Mouse (Mus musculus) megakaryocyte-erythroid progenitor cell, adult 5 weeks (primary cell): ENCODE measurements around the gene Olfr287. TPM values are rescaled to one million over a fixed set of nuclear protein-coding genes. Genes with fewer than 3 reads are reported as not detected.

Source experiments
- polyA plus RNA-seq: library from polyadenylated mRNA; stranded (reverse); fragments of >175 nt; gene quantifications from 2 replicates; pipeline ENCODE4 v1.2.3, GENCODE M21; 2012

Gene Olfr287
- polyA plus RNA-seq = not detected in 2 replicates

GRCm38 (mm10) chr15:98220877-98221276 lies at the start of gene Olfr287, which contains the start of gene Gm44579:
Gene Olfr287 (minus strand): TSS chr15:98221056.
Gene Gm44579 (minus strand): TSS chr15:98220977.

GRCm38 (mm10) chr15:98257193-98257592 lies 36.3 kb upstream of the Olfr287 start, which contains the start of gene H1fnt:
Gene H1fnt (minus strand): TSS chr15:98257293.

GRCm38 (mm10) chr15:98234350-98234749 lies 13.5 kb upstream of the Olfr287 start, which contains the start of gene Olfr286:
Gene Olfr286 (minus strand): TSS chr15:98234450.

GRCm38 (mm10) chr15:98195442-98195841 lies 25.4 kb downstream of the Olfr287 start, which contains the start of gene Olfr288:
Gene Olfr288 (minus strand): TSS chr15:98195542.

GRCm38 (mm10) chr15:98166963-98167644 lies 53.8 kb downstream of the Olfr287 start, which contains the start of gene Ccdc184:
Gene Ccdc184 (plus strand): TSS chr15:98167158.

GRCm38 (mm10) chr15:98165525-98165924 lies 55.3 kb downstream of the Olfr287 start, which contains the start of gene Asb8:
Gene Asb8 (minus strand): TSS chr15:98165625.

Other genes starting within 250 kb of the Olfr287 start
- gene Col2a1, start 216.4 kb downstream of the Olfr287 start, polyA plus RNA-seq = 0.06 TPM in 2 replicates
- gene Pfkm, start 128.5 kb downstream of the Olfr287 start, polyA plus RNA-seq = 12.6 and 16.5 TPM in 2 replicates
- gene Senp1, start 127.3 kb downstream of the Olfr287 start, polyA plus RNA-seq = 17.7 and 20.7 TPM in 2 replicates
- 3.8 TPM in 2 replicates for gene Asb8, start 55.4 kb downstream of the Olfr287 start, polyA plus RNA-seq
- 0.20 and 0.43 TPM in 2 replicates for gene Ccdc184, start 53.9 kb downstream of the Olfr287 start, polyA plus RNA-seq
- gene Olfr288, start 25.5 kb downstream of the Olfr287 start, polyA plus RNA-seq = not detected in 2 replicates
- not detected in 2 replicates for gene Gm44579, start 79 bp downstream of the Olfr287 start, polyA plus RNA-seq
- gene Olfr286, start 13.4 kb upstream of the Olfr287 start, polyA plus RNA-seq = not detected in 2 replicates
- not detected in 2 replicates for gene H1fnt, start 36.2 kb upstream of the Olfr287 start, polyA plus RNA-seq
- gene Zfp641, start 75.1 kb upstream of the Olfr287 start, polyA plus RNA-seq = not detected in 2 replicates
- gene Olfr285, start 96.3 kb upstream of the Olfr287 start, polyA plus RNA-seq = not detected in 2 replicates
- not detected in 2 replicates for gene Olfr284, start 119.9 kb upstream of the Olfr287 start, polyA plus RNA-seq
- not detected in 2 replicates for gene Olfr283, start 159.9 kb upstream of the Olfr287 start, polyA plus RNA-seq
- not detected in 2 replicates for gene Olfr282, start 210.2 kb upstream of the Olfr287 start, polyA plus RNA-seq
- gene Olfr281, start 231.5 kb upstream of the Olfr287 start, polyA plus RNA-seq = not detected in 2 replicates
- gene OR5BS1P, start 248.8 kb upstream of the Olfr287 start, polyA plus RNA-seq = not detected in 2 replicates